Mouse (Mus musculus): ENCODE data around the gene Prg3. TPM values are rescaled to one million over a fixed set of nuclear protein-coding genes. Genes with fewer than 3 reads are reported as not detected.

The Prg3 gene
- not detected for polyA plus RNA-seq (2017; shearing (Covaris generic))

DNA sequence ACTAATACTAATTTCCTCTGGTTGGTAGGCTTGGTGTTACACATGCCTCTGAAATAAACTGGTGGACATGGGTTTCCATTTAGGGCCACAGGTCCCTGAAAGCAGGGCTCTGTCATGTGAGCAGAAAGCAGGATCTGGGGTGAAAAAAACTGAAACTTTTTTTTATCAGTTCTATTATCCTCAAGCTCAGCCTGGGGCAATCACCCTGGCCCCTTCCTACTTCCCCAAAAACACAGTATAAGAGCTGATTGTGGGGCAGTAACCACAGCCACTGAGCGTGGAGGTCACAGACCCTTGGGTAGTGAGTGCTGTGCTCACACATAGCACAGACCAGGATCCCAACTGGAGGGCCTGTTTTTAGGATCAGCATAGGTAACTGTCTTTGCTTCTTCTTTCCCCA, at the start of gene Prg3:
Gene Prg3 (plus strand): TSS at position 286 of the 400 bp plus-strand sequence.

DNA sequence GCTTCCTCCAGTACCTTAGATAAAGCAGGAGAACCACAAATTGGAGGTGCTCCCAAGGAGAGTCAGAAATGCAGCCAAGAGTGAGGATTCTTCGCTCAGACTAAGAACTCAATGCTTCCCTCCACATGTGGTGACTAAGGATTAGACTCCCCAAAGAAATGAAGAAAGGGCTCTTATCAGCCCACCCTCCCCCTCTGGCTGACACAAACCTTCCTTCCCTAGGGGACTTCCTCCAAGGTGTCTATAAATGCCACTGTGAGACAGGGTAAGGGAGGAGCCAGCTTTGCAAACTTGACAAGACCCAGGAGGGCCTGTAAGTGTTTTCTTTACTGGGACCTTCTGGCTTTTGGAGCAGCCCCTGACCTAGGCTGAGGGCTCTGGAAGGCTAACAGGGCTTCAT, 7.8 kb upstream of the Prg3 start, which contains the start of gene Prg2:
Gene Prg2 (plus strand): TSS at position 274 of the 400 bp plus-strand sequence.

DNA sequence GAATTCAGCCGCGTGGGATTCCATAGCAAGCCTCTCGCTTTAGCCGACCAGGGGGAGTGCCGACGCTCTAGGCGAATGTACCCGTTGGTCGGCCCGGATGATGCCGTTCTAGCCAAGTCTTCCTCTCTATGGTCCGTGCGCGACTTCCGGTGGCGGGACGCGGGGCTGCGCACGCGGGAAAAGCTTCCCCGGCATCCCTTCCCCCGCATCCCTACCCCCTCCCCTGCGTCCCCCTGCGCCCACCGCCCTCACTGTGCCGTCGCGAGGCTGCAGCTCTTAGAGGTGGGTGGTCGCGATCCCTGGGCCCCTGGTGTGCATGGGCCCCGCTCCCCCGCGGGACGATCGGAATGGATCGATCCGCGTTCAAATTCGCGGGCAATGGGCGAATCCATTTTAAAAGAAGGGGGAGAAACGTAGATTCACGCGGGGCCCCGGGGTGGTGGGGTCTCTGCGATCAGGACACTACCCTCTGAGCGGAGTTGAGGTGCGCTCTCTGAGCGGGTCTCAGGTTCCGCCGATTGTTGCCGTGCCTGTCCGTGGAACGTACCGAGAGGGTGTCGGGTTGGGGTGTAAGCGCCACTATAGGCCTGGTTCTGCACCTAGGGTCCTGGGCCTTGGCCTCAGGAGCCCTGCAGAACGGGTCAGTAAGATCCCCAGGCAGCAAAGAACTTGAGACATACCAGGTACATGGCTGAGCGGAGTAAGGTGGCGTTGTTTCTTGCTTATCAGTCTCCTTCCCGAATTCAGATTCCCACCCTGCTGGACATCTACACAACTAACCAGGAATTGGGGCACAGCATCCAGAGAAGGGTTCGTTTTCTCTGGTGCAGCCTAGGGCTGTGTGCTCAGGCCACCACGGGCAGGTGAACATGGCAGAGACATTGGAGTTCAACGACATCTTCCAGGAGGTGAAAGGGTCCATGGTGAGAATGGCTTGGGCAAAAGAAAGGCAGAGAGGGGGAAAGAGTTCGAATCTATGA, 49.3 kb downstream of the Prg3 start, which contains the start of the genes Ssrp1 and P2rx3:
Gene Ssrp1 (plus strand): TSS at position 188 of the 980 bp plus-strand sequence.
Gene P2rx3 (minus strand): TSS at position 416 of the 980 bp plus-strand sequence.

Other genes with a start within 250 kb of the Prg3 start
- gene Gm19426, start 244.6 kb upstream of the Prg3 start, polyA plus RNA-seq (2017; shearing (Covaris generic)): not detected
- gene Serping1, start 212.8 kb upstream of the Prg3 start, polyA plus RNA-seq (2017; shearing (Covaris generic)): 0.45 TPM
- 6.1 TPM for gene Ube2l6, start 189.4 kb upstream of the Prg3 start, polyA plus RNA-seq (2017; shearing (Covaris generic))
- not detected for gene Smtnl1, start 165.6 kb upstream of the Prg3 start, polyA plus RNA-seq (2017; shearing (Covaris generic))
- gene Timm10, start 161.2 kb upstream of the Prg3 start, polyA plus RNA-seq (2017; shearing (Covaris generic)): 14.3 TPM
- gene Slc43a1, start 149.4 kb upstream of the Prg3 start, polyA plus RNA-seq (2017; shearing (Covaris generic)): 19.3 TPM
- gene Rtn4rl2, start 101.5 kb upstream of the Prg3 start, polyA plus RNA-seq (2017; shearing (Covaris generic)): not detected
- gene Slc43a3, start 51.6 kb upstream of the Prg3 start, polyA plus RNA-seq (2017; shearing (Covaris generic)): 2.1 TPM
- not detected for gene Prg2, start 7.8 kb upstream of the Prg3 start, polyA plus RNA-seq (2017; shearing (Covaris generic))
- gene Ssrp1, start 49.0 kb downstream of the Prg3 start, polyA plus RNA-seq (2017; shearing (Covaris generic)): 174 TPM
- 0.84 TPM for gene P2rx3, start 49.2 kb downstream of the Prg3 start, polyA plus RNA-seq (2017; shearing (Covaris generic))
- 9.9 TPM for gene Tnks1bp1, start 59.8 kb downstream of the Prg3 start, polyA plus RNA-seq (2017; shearing (Covaris generic))
- 0.43 TPM for gene Aplnr, start 148.0 kb downstream of the Prg3 start, polyA plus RNA-seq (2017; shearing (Covaris generic))
- gene Lrrc55, start 209.0 kb downstream of the Prg3 start, polyA plus RNA-seq (2017; shearing (Covaris generic)): not detected